Mouse (Mus musculus) cerebellum, postnatal 14 days (tissue): ENCODE results near the gene Slc2a4.

Experiments
- DNase-seq, 2 experiments: peaks; one replicate each; pipeline ENCODE4 v3.0.0; 2021; ENCODE audit warnings: mixed read lengths in 2 of 2

Slc2a4 gene

GRCm38 (mm10) chr11:69899870-69900269 is 48.1 kb downstream of the Slc2a4 start:
- no peak for DNase-seq

DNA sequence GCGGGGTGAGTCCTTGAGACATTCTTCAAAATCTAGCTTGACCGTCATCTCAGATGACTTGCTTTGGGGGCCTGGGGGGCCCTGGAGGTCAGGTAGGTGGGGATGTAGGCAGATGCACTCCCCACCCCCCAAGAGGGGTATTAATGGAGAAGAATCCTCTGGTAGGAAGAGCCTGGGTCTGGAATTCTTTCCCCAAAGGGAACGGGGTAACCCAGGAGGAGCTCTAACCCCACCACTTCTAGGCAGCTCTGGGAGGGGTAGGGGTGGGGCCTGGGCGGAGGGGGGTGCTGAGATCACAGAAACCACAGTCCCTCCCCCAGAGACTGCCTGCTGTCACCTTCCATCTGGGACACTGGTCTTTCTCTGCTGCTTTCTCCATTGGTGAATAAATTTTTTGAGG is 52.7 kb downstream of the Slc2a4 start, which contains the start of gene Acap1:
TSS of gene Acap1 (minus strand) at position 249 of the 400 bp plus-strand sequence.
- no peak for DNase-seq

- DNase-seq = no peak
These were observed 53.3 kb downstream of the Slc2a4 start for GRCm38 (mm10) chr11:69894671-69895070.
